ENCODE assay signal across 21 mouse cellular contexts in the genomic region with DNA sequence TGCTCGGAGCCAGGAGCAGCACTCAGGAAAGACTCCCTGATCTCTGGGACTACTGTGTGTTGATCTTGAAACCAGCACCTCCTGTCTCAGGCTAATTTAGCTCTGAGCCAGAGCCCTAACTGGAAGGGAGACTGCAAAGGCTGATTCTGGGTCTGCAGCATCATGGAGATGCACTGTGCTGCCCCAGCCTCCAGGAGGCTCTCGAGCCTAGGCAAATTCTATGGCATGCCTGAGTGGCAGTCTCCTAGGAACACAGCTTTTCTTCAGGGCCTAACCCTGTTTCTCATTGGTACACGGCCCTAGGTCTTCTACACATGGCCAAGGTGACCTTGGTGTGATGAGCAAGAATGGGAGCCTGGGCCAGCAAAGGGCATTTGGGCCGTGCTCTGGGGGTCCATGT. TPM values are rescaled to one million over a fixed set of nuclear protein-coding genes. Genes with fewer than 3 reads are reported as not detected.
A peak's percentile ranks its signal among the peaks of the same experiment; 100 is the strongest.
DNase-seq lines count a peak whose midpoint lies in the region; TF ChIP-seq lines count a peak whose summit lies in the region.
"Had no signal": no experiment of that assay in that cellular context is flagged by ENCODE, and none has a peak within 500 bp of the region (broad histone marks: within the 10 kb centered on the region; RNA-seq: fewer than 3 reads in every experiment).

No protein-coding gene starts in this region.

- H3K27ac ChIP-seq in cerebellum, adult 2 months (ENCODE audit: insufficient read depth, low read length): no peak overlapping the region
- H3K27ac ChIP-seq in kidney, adult 2 months (ENCODE audit: insufficient read depth, low read depth, low read length): no peak overlapping the region
- H3K27ac ChIP-seq in limb, embryonic 10.5 days: no peak overlapping the region
- H3K27ac ChIP-seq: embryonic facial prominence, embryonic 15.5 days; forebrain, embryonic 12.5 days; kidney, embryonic 15.5 days; limb, embryonic 15.5 days; macrophage; stomach, embryonic 15.5 days had no signal

- WGBS in cerebellum, adult 2 months: 61% methylated on average over 4 of the region's 4 CpGs
- WGBS in kidney, adult 2 months: 84% methylated on average over 4 of the region's 4 CpGs
- 81% methylated on average over 4 of the region's 4 CpGs for WGBS in limb, embryonic 10.5 days

- no peaks in the 10 kb centered on the region for H3K27me3 ChIP-seq in cerebellum, adult 2 months (ENCODE audit: control insufficient read depth, insufficient read depth, low read length)
- no peaks in the 10 kb centered on the region for H3K27me3 ChIP-seq in kidney, adult 2 months (replicated peaks; ENCODE audit: control insufficient read depth, insufficient read depth, low read length)
- H3K27me3 ChIP-seq in limb, embryonic 10.5 days (ENCODE audit: low read depth, poor library complexity, severe bottlenecking): no peaks in the 10 kb centered on the region
- H3K27me3 ChIP-seq: embryonic facial prominence, embryonic 15.5 days; forebrain, embryonic 12.5 days; kidney, embryonic 15.5 days; limb, embryonic 15.5 days; stomach, embryonic 15.5 days had no signal

- no peaks in the 10 kb centered on the region for H3K9me3 ChIP-seq in limb, embryonic 10.5 days (replicated peaks)
- H3K9me3 ChIP-seq: embryonic facial prominence, embryonic 15.5 days; forebrain, embryonic 12.5 days; kidney, embryonic 15.5 days; limb, embryonic 15.5 days; stomach, embryonic 15.5 days had no signal

- no peak for DNase-seq in cerebellum, adult 2 months
- no peak for DNase-seq in cerebellum, adult 18-20 months
- no peak for DNase-seq in kidney, adult 2 months
- DNase-seq in kidney, adult 8-10 months: no peak
- peak; percentile 21 for DNase-seq in lung, postnatal 10 days
- DNase-seq in lung, adult 18-20 months: no peak
- DNase-seq in brain, embryonic 14.5 days (ENCODE audit: low read depth): no peak
- no peak for DNase-seq in limb, embryonic 10.5 days (ENCODE audit: low spot score)
- DNase-seq: adrenal gland, adult 2 months; cerebellum, adult 8-10 months; heart, adult 18-20 months; heart, postnatal 14 days; retina, postnatal 1 day; thymus, postnatal 4 days had no signal

- TF ChIP-seq CTCF in cerebellum, adult 2 months (IDR thresholded peaks at IDR 0.05; ENCODE audit: borderline replicate concordance, insufficient read depth, low read depth, low read length): 0 out of 2 replicates have a peak, but pooled peaks have one; percentile 27
- TF ChIP-seq CTCF in kidney, adult 2 months (conservative IDR thresholded peaks at IDR 0.05; ENCODE audit: insufficient read depth, insufficient read length, low read depth, low read length): peak; percentile 36; the same call in 1 of the 2 replicates
- peak; percentile 18; the same call in 1 of the 2 replicates for TF ChIP-seq CTCF in brain, embryonic 14.5 days (IDR thresholded peaks at IDR 0.05; ENCODE audit: borderline replicate concordance, extremely low read depth, insufficient read depth, insufficient read length)

- H3K36me3 ChIP-seq in kidney, adult 2 months (ENCODE audit: control insufficient read depth, insufficient read depth, low read length): peaks cover 3% of the 10 kb centered on the region
- H3K36me3 ChIP-seq in limb, embryonic 10.5 days: peaks cover 59% of the 10 kb centered on the region

- TF ChIP-seq POLR2A in cerebellum, adult 2 months (IDR thresholded peaks at IDR 0.05; ENCODE audit: borderline replicate concordance, insufficient read depth, low read length): no peak
- TF ChIP-seq POLR2A in kidney, adult 2 months (IDR thresholded peaks at IDR 0.05; ENCODE audit: low read depth, low read length): no peak
- no peak for TF ChIP-seq POLR2A in brain, embryonic 14.5 days (IDR thresholded peaks at IDR 0.05; ENCODE audit: borderline replicate concordance, extremely low read depth, insufficient read depth, insufficient read length, poor library complexity, severe bottlenecking)

- no peak overlapping the region for H3K4me3 ChIP-seq in cerebellum, adult 2 months (replicated peaks; ENCODE audit: insufficient read depth, low read depth, low read length)
- no peak overlapping the region for H3K4me3 ChIP-seq in kidney, adult 2 months (ENCODE audit: insufficient read depth, low read depth, low read length)
- no peak overlapping the region for H3K4me3 ChIP-seq in limb, embryonic 10.5 days
- H3K4me3 ChIP-seq: embryonic facial prominence, embryonic 15.5 days; forebrain, embryonic 12.5 days; kidney, embryonic 15.5 days; limb, embryonic 15.5 days; stomach, embryonic 15.5 days had no signal

- H3K4me1 ChIP-seq in cerebellum, adult 2 months (ENCODE audit: control insufficient read depth, insufficient read depth, low read length): no peaks in the 10 kb centered on the region
- no peaks in the 10 kb centered on the region for H3K4me1 ChIP-seq in kidney, adult 2 months (ENCODE audit: control insufficient read depth, insufficient read depth, low read length)
- H3K4me1 ChIP-seq in limb, embryonic 10.5 days: no peaks in the 10 kb centered on the region
- H3K4me1 ChIP-seq: embryonic facial prominence, embryonic 15.5 days; forebrain, embryonic 12.5 days; kidney, embryonic 15.5 days; limb, embryonic 15.5 days; stomach, embryonic 15.5 days had no signal

RNA-seq across cellular contexts. Expression of gene Zdhhc11, which starts 2.5 kb away (rescaled TPM):
- not detected in 2 replicates for polyA plus RNA-seq in cerebellum, adult 2 months (2012; rRNA removed)
- not detected in 2 replicates for polyA plus RNA-seq in kidney, adult 2 months (2012; rRNA removed)
- polyA plus RNA-seq in brain, embryonic 14.5 days (2012; rRNA removed): 0.12 TPM in 1 of 2 replicates, not detected in the other
- polyA plus RNA-seq in limb, embryonic 10.5 days (2016; fragmentation: Nextera tagmentation; extraction: Ambion mirVana): not detected in 2 replicates
- polyA plus RNA-seq: adrenal gland, adult 2 months; embryonic facial prominence, embryonic 15.5 days; forebrain, embryonic 12.5 days; kidney, embryonic 15.5 days; limb, embryonic 15.5 days; macrophage; neural tube, embryonic 14.5 days; stomach, embryonic 15.5 days had no signal

RNA-seq across cellular contexts. Expression of gene Brd9, which starts 23.6 kb away (rescaled TPM):
- polyA plus RNA-seq in cerebellum, adult 2 months (2012; rRNA removed): 81.7 and 83.7 TPM in 2 replicates
- polyA plus RNA-seq in kidney, adult 2 months (2012; rRNA removed): 18.0 and 20.2 TPM in 2 replicates
- polyA plus RNA-seq in brain, embryonic 14.5 days (2012; rRNA removed): 138 and 145 TPM in 2 replicates
- 42.8 and 55.3 TPM in 2 replicates for polyA plus RNA-seq in limb, embryonic 10.5 days (2016; fragmentation: Nextera tagmentation; extraction: Ambion mirVana)

RNA-seq across cellular contexts. Expression of gene Trip13, which starts 23.6 kb away (rescaled TPM):
- polyA plus RNA-seq in cerebellum, adult 2 months (2012; rRNA removed): 0.65 and 1.1 TPM in 2 replicates
- polyA plus RNA-seq in kidney, adult 2 months (2012; rRNA removed): 0.22 and 0.25 TPM in 2 replicates
- polyA plus RNA-seq in brain, embryonic 14.5 days (2012; rRNA removed): 9.9 and 11.1 TPM in 2 replicates
- 80.2 and 81.1 TPM in 2 replicates for polyA plus RNA-seq in limb, embryonic 10.5 days (2016; fragmentation: Nextera tagmentation; extraction: Ambion mirVana)

RNA-seq across cellular contexts. Expression of gene Tppp, which starts 48.0 kb away (rescaled TPM):
- polyA plus RNA-seq in cerebellum, adult 2 months (2012; rRNA removed): 178 and 180 TPM in 2 replicates
- polyA plus RNA-seq in kidney, adult 2 months (2012; rRNA removed): 4.3 and 4.5 TPM in 2 replicates
- 11.2 and 14.1 TPM in 2 replicates for polyA plus RNA-seq in brain, embryonic 14.5 days (2012; rRNA removed)
- polyA plus RNA-seq in limb, embryonic 10.5 days (2016; fragmentation: Nextera tagmentation; extraction: Ambion mirVana): 0.20 and 0.25 TPM in 2 replicates
